Mouse (Mus musculus): Measurements from ENCODE around the gene Ces1b.

The Ces1b gene

DNA sequence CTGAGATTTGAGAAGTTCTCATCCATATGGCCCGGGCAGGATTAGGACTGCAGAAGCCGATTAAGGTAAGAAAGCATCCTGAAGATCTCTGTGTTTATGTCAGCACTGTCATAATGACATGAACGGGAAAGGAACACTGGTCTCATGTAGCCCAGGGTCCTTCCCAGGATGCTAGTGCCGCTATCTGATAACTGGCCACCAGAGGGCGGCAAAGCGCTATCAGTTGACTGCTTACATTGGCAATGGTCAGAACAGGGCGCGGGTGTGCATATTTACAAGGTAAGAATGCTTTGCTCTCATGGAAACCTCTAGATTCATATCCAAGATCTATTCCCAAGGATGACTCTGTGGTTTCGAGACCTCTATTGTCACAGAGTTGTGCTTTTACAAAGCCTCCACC lies 68.4 kb downstream of the Ces1b start:
- no peak for DNase-seq (ENCODE audit: extremely low read depth, low read depth, low spot score)

DNA sequence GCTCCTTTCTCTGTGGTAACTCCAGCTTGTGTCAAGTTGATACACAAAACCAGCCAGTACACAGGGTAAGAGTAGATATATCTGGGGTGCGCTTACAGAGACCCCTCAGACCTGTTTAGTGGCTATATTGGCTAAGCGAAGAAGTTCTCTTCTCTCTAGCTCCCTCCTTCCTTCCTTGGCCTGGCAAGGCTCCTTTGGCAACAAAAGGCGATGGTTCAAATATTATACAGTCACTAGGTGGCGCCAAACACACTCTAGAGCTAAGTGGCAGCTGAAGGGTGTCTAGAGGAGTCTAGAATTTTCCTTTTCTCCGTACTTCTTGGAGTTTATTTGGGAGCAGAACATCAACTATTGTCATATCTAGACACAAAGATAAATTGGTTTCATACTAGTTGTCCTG lies 69.5 kb downstream of the Ces1b start:
- DNase-seq (ENCODE audit: extremely low read depth, low read depth, low spot score): no peak
